Mouse (Mus musculus) layer of hippocampus, postnatal 25 days (tissue): ENCODE measurements around the gene 1520401A03Rik. TPM values are rescaled to one million over a fixed set of nuclear protein-coding genes. Genes with fewer than 3 reads are reported as not detected.

ENCODE experiments used
- DNase-seq, 2 experiments: peaks; one replicate each; pipeline ENCODE4 v3.0.0; 2022; ENCODE audit warnings: mixed read lengths in 2 of 2, low spot score in 1 of 2; ENCODE audit errors: extremely low spot score in 1 of 2
- total RNA-seq, 2 experiments: library from RNA; stranded (reverse); gene quantifications; 2 replicates each; pipeline ENCODE4 v1.2.3; 2021

The 1520401A03Rik gene
- total RNA-seq, 2 experiments from 2014 or later, result 0.17 to 0.61 TPM

GRCm38 (mm10) chr17:23705525-23706104 is 17.0 kb downstream of the 1520401A03Rik start:
- DNase-seq, result no peak

GRCm38 (mm10) chr17:23704741-23705140 is 17.8 kb downstream of the 1520401A03Rik start:
- DNase-seq, result peak in 1 of 2 experiments; percentile 31

GRCm38 (mm10) chr17:23703301-23703700 is 19.3 kb downstream of the 1520401A03Rik start:
- DNase-seq, result no peak

GRCm38 (mm10) chr17:23700079-23700478 is 22.5 kb downstream of the 1520401A03Rik start:
- peak; percentile 67 to 78 for DNase-seq

GRCm38 (mm10) chr17:23699131-23700077 is 23.2 kb downstream of the 1520401A03Rik start:
- peak in 1 of 2 experiments; percentile 12 for DNase-seq

- DNase-seq, result no peak
Observed at GRCm38 (mm10) chr17:23695801-23696200, 26.8 kb downstream of the 1520401A03Rik start.

- DNase-seq, result no peak
Observed at GRCm38 (mm10) chr17:23694491-23694890, 28.1 kb downstream of the 1520401A03Rik start.

- no peak for DNase-seq
Observed at GRCm38 (mm10) chr17:23683856-23684672, 38.5 kb downstream of the 1520401A03Rik start, which contains the start of gene Cldn9. Gene Cldn9 (minus strand): TSS chr17:23684026.

GRCm38 (mm10) chr17:23683226-23683625 is 39.4 kb downstream of the 1520401A03Rik start:
- no peak for DNase-seq

- DNase-seq, result no peak
Observed at GRCm38 (mm10) chr17:23682530-23682929, 40.1 kb downstream of the 1520401A03Rik start.

- DNase-seq, result no peak
Observed at GRCm38 (mm10) chr17:23682092-23682491, 40.5 kb downstream of the 1520401A03Rik start.

- DNase-seq, result no peak
Observed at GRCm38 (mm10) chr17:23681086-23681485, 41.5 kb downstream of the 1520401A03Rik start.

GRCm38 (mm10) chr17:23680336-23680735 is 42.2 kb downstream of the 1520401A03Rik start:
- DNase-seq, result no peak

GRCm38 (mm10) chr17:23679127-23679835 is 43.3 kb downstream of the 1520401A03Rik start, which contains the start of gene Cldn6:
Gene Cldn6 (plus strand): TSS chr17:23679249.
- DNase-seq, result no peak

GRCm38 (mm10) chr17:23677236-23677679 is 45.3 kb downstream of the 1520401A03Rik start, which contains the start of gene Tnfrsf12a:
Gene Tnfrsf12a (minus strand): TSS chr17:23677468.
- DNase-seq, result peak; percentile 65

- DNase-seq, result no peak
Observed at GRCm38 (mm10) chr17:23676473-23677031, 46.0 kb downstream of the 1520401A03Rik start.

- no peak for DNase-seq
Observed at GRCm38 (mm10) chr17:23675564-23676281, 46.9 kb downstream of the 1520401A03Rik start.

GRCm38 (mm10) chr17:23675127-23675526 is 47.5 kb downstream of the 1520401A03Rik start:
- DNase-seq, result no peak
